Mouse (Mus musculus) liver, postnatal 0 days (tissue): ENCODE results near the gene Emd.

Experiments
- CTCF ChIP-seq: sonication (generic); IDR thresholded peaks from 2 replicates; pipeline ENCODE4 v1.5.1; 2016; ENCODE audit warnings: antibody characterized with exemption, low read depth
- EP300 ChIP-seq: IDR thresholded peaks from 2 replicates; pipeline ENCODE4 v1.6.1; 2016; ENCODE audit warnings: antibody characterized with exemption, low read depth, mild to moderate bottlenecking

GRCm38 (mm10) chrX:74304867-74305700 lies 50.6 kb downstream of the Emd start, which contains the start of gene Gdi1:
- peak; percentile 51 for TF ChIP-seq CTCF
- no peak; the same call in 1 of the 2 replicates for TF ChIP-seq EP300
